Mouse (Mus musculus) ES-E14 (cell line): ENCODE measurements at regions not wholly inside any gene's neighbourhood (a gene's known extent, or its start where the extent isn't known, plus 50 kb on each side); places are given as distances from the start of the nearest gene placed in this dataset.

ENCODE experiments used
- DNase-seq: peaks from one replicate; pipeline ENCODE4 v3.0.0-alpha.2; 2013; ENCODE audit warnings: low read depth, low spot score
- H3K27ac ChIP-seq: 2 replicates; pipeline ENCODE4 v1.5.1; 2012; ENCODE audit warnings: low read depth, mild to moderate bottlenecking, low read length, moderate library complexity, mixed read lengths; ENCODE audit not compliant: poor library complexity, insufficient read depth, severe bottlenecking
- H3K36me3 ChIP-seq: 2 replicates; pipeline ENCODE4 v1.6.1; 2012; ENCODE audit warnings: mild to moderate bottlenecking, low read length, moderate library complexity, mixed read lengths; ENCODE audit not compliant: control insufficient read depth, poor library complexity, insufficient read depth, severe bottlenecking
- H3K4me1 ChIP-seq, 2 experiments: fragments of 150-350 bp in 1 of 2; sonication (generic) in 1 of 2; 2 replicates each; pipeline ENCODE4 v1.6.1; 2012; ENCODE audit warnings: low read length in 2 of 2, mild to moderate bottlenecking in 1 of 2, mixed read lengths in 1 of 2; ENCODE audit not compliant: control insufficient read depth in 2 of 2, insufficient read depth in 2 of 2, poor library complexity in 1 of 2
- H3K4me3 ChIP-seq, 2 experiments: fragments of 150-350 bp in 1 of 2; sonication (generic) in 1 of 2; 2 replicates each; pipeline ENCODE4 v1.5.1; 2012; ENCODE audit warnings: low read length in 2 of 2, low read depth in 1 of 2, mild to moderate bottlenecking in 1 of 2, mixed read lengths in 1 of 2; ENCODE audit not compliant: insufficient read depth in 1 of 2, poor library complexity in 1 of 2, severe bottlenecking in 1 of 2
- H3K9ac ChIP-seq: 2 replicates; pipeline ENCODE4 v1.6.1; 2012; ENCODE audit warnings: low read depth, mild to moderate bottlenecking, low read length, mixed read lengths; ENCODE audit not compliant: poor library complexity, insufficient read depth, severe bottlenecking
- H3K9me3 ChIP-seq: fragments of 150-350 bp; sonication (generic); 2 replicates; pipeline ENCODE4 v1.6.1; 2012; ENCODE audit warnings: low read depth, mild to moderate bottlenecking, low read length; ENCODE audit not compliant: control insufficient read depth, insufficient read depth
- CHD2 ChIP-seq: IDR thresholded peaks from 2 replicates; pipeline ENCODE4 v1.6.1; 2014; ENCODE audit warnings: mild to moderate bottlenecking, low read depth, low read length, inconsistent platforms
- HCFC1 ChIP-seq: IDR thresholded peaks from 2 replicates; pipeline ENCODE4 v1.6.1; 2012; ENCODE audit warnings: low read length, inconsistent platforms, borderline replicate concordance; ENCODE audit not compliant: insufficient read depth
- MAFK ChIP-seq: IDR thresholded peaks from 2 replicates; pipeline ENCODE4 v1.6.1; 2014; ENCODE audit warnings: mild to moderate bottlenecking, low read depth, low read length, inconsistent platforms; ENCODE audit not compliant: insufficient read depth
- ZC3H11A ChIP-seq: IDR thresholded peaks from 2 replicates; pipeline ENCODE4 v1.6.1; 2012; ENCODE audit warnings: low read depth, mild to moderate bottlenecking, inconsistent platforms, low read length, borderline replicate concordance
- ZNF384 ChIP-seq: IDR thresholded peaks from 2 replicates; pipeline ENCODE4 v1.6.1; 2012; ENCODE audit warnings: low read depth, low read length, inconsistent platforms
- in situ Hi-C, 2 experiments: fragments of 600-800 bp; cut with MboI; formaldehyde crosslinking; loops; one replicate each; pipeline ENCODE4 v1.15.1; 2025; ENCODE audit warnings: low sequenced_read_pairs in 2 of 2, inconsistent platforms in 1 of 2; ENCODE audit not compliant: unreplicated experiment in 2 of 2

DNA sequence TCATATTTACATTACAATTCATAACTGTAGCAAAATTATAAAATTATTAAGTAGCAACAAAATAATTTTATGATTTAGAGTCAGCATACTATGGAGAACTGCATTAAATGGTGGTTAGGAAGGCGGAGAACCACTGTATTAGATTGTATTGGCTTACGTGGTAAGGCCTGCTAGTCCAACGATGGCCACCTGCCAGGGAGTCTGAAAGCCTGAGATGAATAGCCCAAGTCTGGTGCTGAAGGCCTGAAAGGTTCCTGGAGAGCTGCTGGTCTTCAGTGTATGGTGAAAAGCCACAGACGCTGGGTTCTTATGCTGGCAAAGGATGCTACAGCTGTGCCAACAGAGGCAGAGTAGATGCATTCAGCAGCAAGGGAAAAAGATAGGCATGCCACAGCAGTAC lies 370.5 kb downstream of the Tmem132b start:
- no peak overlapping the region for H3K4me3 ChIP-seq
- H3K4me1 ChIP-seq: no peaks in the 10 kb centered on the region
- H3K36me3 ChIP-seq: no peaks in the 10 kb centered on the region
- DNase-seq: no peak
- in situ Hi-C loops: no loop called here
- no peak overlapping the region for H3K27ac ChIP-seq
- H3K9ac ChIP-seq: no peak overlapping the region
- TF ChIP-seq HCFC1 (no peak), MAFK (no peak), ZC3H11A (no peak), CHD2 (no peak), ZNF384 (no peak)
- H3K9me3 ChIP-seq: no peaks in the 10 kb centered on the region

GRCm38 (mm10) chr5:125904426-125904825 lies 372.9 kb downstream of the Tmem132b start:
- in situ Hi-C loops: no loop called here
- Histone ChIP-seq H3K36me3 (no peaks in the 10 kb centered on the region), H3K27ac (no peak overlapping the region), H3K4me1 (no peaks in the 10 kb centered on the region), H3K9me3 (no peaks in the 10 kb centered on the region), H3K9ac (no peak overlapping the region), H3K4me3 (no peak overlapping the region)
- DNase-seq: no peak
- no peak for TF ChIP-seq HCFC1
- TF ChIP-seq CHD2: no peak
- TF ChIP-seq ZNF384: no peak
- no peak for TF ChIP-seq ZC3H11A
- no peak for TF ChIP-seq MAFK

- TF ChIP-seq HCFC1: no peak
- Histone ChIP-seq H3K27ac (no peak overlapping the region), H3K4me3 (no peak overlapping the region), H3K9me3 (no peaks in the 10 kb centered on the region), H3K36me3 (no peaks in the 10 kb centered on the region), H3K4me1 (no peaks in the 10 kb centered on the region), H3K9ac (no peak overlapping the region)
- no peak for DNase-seq
- in situ Hi-C loops: no loop called here
Measured at GRCm38 (mm10) chr5:125907332-125907731, 375.8 kb downstream of the Tmem132b start.

GRCm38 (mm10) chr5:125907909-125908308 lies 376.3 kb downstream of the Tmem132b start:
- no peaks in the 10 kb centered on the region for H3K36me3 ChIP-seq
- H3K4me3 ChIP-seq: no peak overlapping the region
- in situ Hi-C loops: no loop called here
- H3K27ac ChIP-seq: no peak overlapping the region
- H3K9me3 ChIP-seq: no peaks in the 10 kb centered on the region
- no peaks in the 10 kb centered on the region for H3K4me1 ChIP-seq
- H3K9ac ChIP-seq: no peak overlapping the region
- DNase-seq: no peak
- TF ChIP-seq HCFC1 (no peak), ZC3H11A (no peak), CHD2 (no peak), ZNF384 (no peak), MAFK (no peak)

DNA sequence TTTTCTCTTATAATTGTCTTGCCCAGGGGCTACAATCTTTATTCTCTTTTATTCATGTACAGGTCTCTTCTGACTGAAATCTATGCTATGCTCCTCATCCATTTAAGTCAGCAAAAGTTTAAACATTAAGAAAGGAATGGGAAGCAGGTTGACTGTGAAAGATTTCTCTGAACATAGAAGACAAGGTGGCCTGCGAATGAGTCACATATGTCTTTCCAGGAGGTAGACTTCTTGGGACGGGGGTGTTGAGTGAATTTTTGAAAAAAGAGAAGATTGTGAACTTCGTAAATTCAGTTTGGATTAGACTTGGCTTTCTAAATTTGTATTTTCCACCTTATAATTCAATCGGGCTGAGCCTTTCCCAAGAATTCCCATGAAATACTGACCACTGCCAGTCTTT lies 384.3 kb downstream of the Tmem132b start:
- H3K36me3 ChIP-seq: no peaks in the 10 kb centered on the region
- H3K9ac ChIP-seq: no peak overlapping the region
- DNase-seq: no peak
- H3K9me3 ChIP-seq: no peaks in the 10 kb centered on the region
- in situ Hi-C loops: no loop called here
- TF ChIP-seq MAFK (no peak), ZNF384 (no peak), CHD2 (no peak)
- no peak overlapping the region for H3K4me3 ChIP-seq
- no peaks in the 10 kb centered on the region for H3K4me1 ChIP-seq
- H3K27ac ChIP-seq: no peak overlapping the region
